Mouse (Mus musculus) brain, embryonic 14.5 days (tissue): ENCODE data around the gene AC140267.1.

Source experiments
- CTCF ChIP-seq: fragments of 200-500 bp; IDR thresholded peaks from 2 replicates; pipeline ENCODE4 v1.5.1; 2012; ENCODE audit warnings: inconsistent platforms, mild to moderate bottlenecking, moderate library complexity, borderline replicate concordance; ENCODE audit not compliant: insufficient read depth, insufficient read length; ENCODE audit errors: extremely low read depth
- POLR2A ChIP-seq: fragments of 200-500 bp; IDR thresholded peaks from 2 replicates; pipeline ENCODE4 v1.6.1; 2012; ENCODE audit warnings: mild to moderate bottlenecking, inconsistent platforms, borderline replicate concordance; ENCODE audit not compliant: poor library complexity, insufficient read depth, insufficient read length, severe bottlenecking; ENCODE audit errors: extremely low read depth

GRCm38 (mm10) chr15:80258240-80259170, 22.9 kb downstream of the AC140267.1 start:
- TF ChIP-seq POLR2A (no peak), CTCF (no peak)
